Mouse (Mus musculus) testis, adult 10 weeks (tissue): Measurements from ENCODE around the gene Tmcc2. TPM values are rescaled to one million over a fixed set of nuclear protein-coding genes. Genes with fewer than 3 reads are reported as not detected.

Experiments used
- polyA plus RNA-seq: library from polyadenylated mRNA; stranded (reverse); fragments of 350-450 nt; fragmentation: Illumina TruSeq; extraction: RNeasy Lipid Tissue Mini Kit (QIAGEN cat#74804); gene quantifications from one replicate; pipeline ENCODE4 v1.2.3, GENCODE M21; 2014; ENCODE audit warnings: low read depth, low replicate concordance

Gene Tmcc2
- polyA plus RNA-seq, result 0.29 TPM

DNA sequence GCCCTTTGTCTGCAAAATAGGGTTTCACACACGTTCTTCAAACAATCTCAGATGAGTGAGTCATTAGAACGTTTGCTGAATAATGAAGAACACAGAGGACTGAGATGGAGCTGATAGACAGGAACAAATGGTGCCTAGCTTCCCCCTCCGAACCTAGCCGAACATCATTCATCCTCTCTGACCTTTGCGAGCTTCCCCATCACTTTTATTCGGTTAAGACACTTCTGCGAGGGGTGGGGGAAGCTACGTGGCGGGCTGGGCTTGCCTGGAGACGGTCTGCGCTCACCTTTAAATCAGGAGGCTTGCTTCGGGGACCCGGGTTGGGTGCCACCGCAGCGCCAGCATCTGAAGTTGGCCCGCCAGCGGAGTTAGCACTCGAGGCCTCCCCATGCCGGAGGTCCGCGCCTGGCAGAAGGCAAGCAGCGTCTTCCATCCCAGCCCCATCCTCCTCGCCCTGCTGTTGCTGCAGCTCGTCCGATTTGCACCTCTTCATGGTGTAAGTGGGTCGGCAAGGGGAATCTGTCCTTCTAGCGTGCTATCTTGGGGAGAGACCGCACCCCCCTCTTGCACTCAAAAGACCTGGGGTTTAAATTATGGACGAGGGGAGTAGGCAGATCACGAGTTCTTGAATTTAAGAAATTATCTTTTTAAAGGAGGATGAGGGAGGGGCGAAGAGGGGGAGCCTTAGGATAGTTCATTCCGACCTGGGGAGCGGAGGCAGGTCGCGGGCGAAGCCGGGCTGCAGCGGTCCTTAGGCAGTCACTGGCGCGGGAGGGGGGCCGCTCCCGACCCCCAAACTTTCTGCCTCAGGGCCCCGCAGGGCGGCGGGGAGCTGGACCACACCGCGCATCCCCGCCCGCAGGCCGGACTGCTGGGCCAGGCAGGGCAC is at the start of gene Tmcc2:
TSS of gene Tmcc2 (minus strand) at position 591 of the 889 bp plus-strand sequence.

DNA sequence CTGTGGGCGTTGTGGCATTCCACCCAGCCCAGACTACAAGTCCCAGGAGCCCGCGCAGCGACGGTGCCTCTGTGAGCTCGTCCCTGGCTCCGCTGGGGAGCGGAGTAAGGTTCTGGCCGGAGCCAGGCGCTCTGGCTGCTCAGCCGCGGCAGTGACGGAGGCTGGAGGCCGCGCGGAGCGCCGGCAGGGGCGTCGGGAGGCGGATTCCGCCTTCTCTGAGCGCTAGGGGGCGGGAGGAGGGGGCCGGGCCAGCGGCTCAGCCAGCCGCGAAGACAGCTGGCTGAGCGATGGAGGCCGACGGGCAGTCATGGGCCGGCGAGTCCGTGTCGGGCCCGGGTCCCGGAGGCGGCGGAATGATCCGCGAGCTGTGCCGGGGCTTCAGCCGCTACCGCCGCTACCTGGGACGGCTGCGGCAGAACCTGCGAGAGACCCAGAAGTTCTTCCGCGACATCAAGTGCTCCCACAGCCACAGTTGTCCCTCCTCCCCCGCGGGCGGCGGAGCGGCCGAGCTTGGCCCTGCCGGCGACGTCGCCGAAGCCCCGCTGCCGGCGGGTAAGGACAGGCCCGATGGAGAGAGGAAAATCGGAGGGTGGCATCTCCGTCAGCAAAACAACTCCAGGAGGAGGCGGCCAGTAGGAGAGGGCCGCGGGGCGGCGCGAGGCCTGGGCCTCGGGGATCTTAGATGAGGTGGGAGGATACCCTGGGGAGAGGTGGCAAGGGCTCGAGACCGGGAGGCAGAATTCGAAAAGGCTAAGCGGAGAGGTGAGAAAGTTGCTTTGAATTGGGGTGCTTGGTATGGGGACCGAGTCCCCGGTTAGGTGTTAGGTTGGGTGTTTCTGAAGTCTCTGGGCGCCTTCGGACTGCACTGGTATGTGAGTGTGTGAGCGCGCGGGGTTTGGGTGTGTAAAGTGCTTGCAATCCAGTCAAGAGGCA is 26.5 kb upstream of the Tmcc2 start, which contains the start of gene Dstyk:
TSS of gene Dstyk (plus strand) at position 237 of the 933 bp plus-strand sequence.

DNA sequence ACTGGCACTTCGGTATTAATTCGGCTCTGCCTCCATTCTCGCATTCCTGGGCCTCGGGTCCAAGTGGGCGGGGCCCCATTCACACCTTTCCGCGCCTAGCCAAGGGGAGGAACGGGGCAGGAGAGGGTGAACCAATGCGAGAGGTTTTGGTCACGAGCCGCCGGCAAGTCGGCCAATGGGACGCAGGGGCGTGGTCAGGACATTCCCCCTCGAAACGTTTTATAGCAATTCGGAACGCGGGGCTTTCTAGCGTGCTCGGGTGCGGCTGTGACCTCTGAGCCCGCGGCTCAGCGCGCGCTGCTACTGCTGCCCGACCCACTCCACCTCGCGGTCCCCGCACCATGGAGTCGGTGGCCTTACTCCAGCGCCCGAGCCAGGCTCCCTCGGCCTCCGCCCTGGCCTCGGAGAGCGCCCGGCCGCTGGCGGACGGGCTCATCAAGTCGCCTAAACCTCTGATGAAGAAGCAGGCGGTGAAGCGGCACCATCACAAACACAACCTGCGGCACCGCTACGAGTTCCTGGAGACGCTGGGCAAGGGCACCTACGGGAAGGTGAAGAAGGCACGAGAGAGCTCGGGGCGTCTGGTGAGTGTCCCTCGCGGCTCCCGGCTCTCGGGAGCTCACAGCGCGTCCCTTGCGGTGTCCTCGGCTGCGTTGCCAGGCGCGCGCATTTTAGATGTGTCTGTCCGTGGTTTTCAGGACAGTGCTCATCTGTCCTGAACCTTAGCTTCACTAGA is 75.0 kb downstream of the Tmcc2 start, which contains the start of gene Nuak2:
TSS of gene Nuak2 (plus strand) at position 238 of the 736 bp plus-strand sequence.

Other genes starting within 250 kb of the Tmcc2 start
- gene Lemd1, start 199.8 kb downstream of the Tmcc2 start, polyA plus RNA-seq, result 90.8 TPM
- gene AC124108.1, start 199.8 kb downstream of the Tmcc2 start, polyA plus RNA-seq, result 0.11 TPM
- 0.78 TPM for gene Gm10188, start 161.5 kb downstream of the Tmcc2 start, polyA plus RNA-seq
- gene Klhdc8a, start 92.7 kb downstream of the Tmcc2 start, polyA plus RNA-seq, result 0.25 TPM
- gene Nuak2, start 75.2 kb downstream of the Tmcc2 start, polyA plus RNA-seq, result 1.8 TPM
- 7.5 TPM for gene Dstyk, start 26.3 kb upstream of the Tmcc2 start, polyA plus RNA-seq
- 19.4 TPM for gene Rbbp5, start 86.1 kb upstream of the Tmcc2 start, polyA plus RNA-seq
- gene Tmem81, start 114.9 kb upstream of the Tmcc2 start, polyA plus RNA-seq, result 13.8 TPM
- gene Cntn2, start 152.0 kb upstream of the Tmcc2 start, polyA plus RNA-seq, result not detected